Mouse (Mus musculus): ENCODE results near the gene Napsa. TPM values are rescaled to one million over a fixed set of nuclear protein-coding genes. Genes with fewer than 3 reads are reported as not detected.

Napsa gene
- polyA plus RNA-seq, 1 experiment from 2014 or later: 832 TPM

DNA sequence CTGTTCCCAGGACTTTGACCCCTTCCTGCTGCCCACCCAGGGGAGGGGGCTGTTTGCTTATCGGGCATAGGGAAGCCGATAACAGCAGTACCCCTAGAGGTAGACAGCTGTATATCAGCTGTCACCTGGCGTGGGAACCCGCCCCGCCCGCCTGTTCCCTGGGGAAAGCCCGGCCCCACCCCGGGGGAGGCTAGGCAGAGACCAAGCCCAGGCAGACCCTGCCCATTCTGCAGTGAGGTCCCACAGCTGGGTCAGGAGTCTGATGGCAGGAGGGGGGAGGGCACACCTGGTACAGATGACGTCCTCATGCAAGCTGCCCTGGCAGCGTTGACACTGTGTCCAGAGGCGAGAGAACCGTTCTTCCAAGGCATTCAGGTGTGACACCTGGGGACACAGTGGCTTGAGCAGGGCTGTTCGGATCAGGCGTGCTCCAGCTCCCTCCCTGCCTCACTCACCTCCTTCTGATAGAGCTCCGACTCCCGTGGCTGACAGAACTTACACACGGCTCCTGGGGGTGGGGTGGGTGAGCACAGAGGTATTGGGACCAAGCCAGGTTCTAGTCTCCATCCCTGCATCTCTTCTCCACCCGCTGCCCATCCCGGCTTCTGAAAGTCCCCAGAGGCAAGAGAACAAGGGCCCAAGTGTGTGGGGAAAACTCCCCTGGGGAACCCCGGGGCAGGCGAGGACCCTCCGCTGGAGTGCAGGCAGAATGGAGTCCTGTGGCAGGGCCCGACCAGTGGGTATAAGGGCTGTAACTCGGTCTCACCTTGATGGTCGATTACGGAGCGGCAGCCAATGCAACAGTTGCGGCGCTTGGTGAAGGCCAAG is 39.0 kb upstream of the Napsa start:
- Histone ChIP-seq H3K36me3 (ENCODE audit: insufficient read depth, low read length) (no peaks in the 10 kb centered on the region), H3K9ac (replicated peaks; ENCODE audit: low read depth) (no peak overlapping the region), H3K4me2 (replicated peaks; ENCODE audit: low read depth, low read length) (no peak overlapping the region), H3K27ac (ENCODE audit: low read length) (no peak overlapping the region), H3K27me3 (replicated peaks; ENCODE audit: insufficient read depth, low read length) (no peaks in the 10 kb centered on the region), H3K4me1 (ENCODE audit: insufficient read depth, low read depth, low read length) (no peaks in the 10 kb centered on the region), H3K4me3 (ENCODE audit: low read depth, low read length) (no peak overlapping the region), H3K9me3 (ENCODE audit: low read length) (no peaks in the 10 kb centered on the region)
- DNase-seq (ENCODE audit: low spot score) (no peak), ATAC-seq (no peak)
- no peak for TF ChIP-seq EP300 (IDR thresholded peaks at IDR 0.05)
- TF ChIP-seq CTCF (IDR thresholded peaks at IDR 0.05): no peak
- WGBS: 83% methylated on average over 29 of the region's 29 CpGs

DNA sequence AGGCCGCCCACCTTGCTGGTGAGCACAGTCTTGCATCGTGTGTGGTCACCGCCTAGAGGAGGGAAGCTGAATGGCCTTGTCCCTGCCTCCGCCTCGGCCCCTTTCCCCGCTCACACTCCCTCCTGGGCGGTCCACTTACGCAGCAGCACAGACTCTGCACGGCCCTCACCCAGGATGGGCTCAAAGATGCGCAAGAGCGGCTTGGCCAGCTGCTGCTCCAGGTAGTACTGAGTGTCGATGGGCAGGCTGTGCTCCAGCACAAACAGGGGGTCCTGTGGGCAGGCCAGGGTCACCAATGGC is 38.5 kb upstream of the Napsa start:
- no peaks in the 10 kb centered on the region for H3K36me3 ChIP-seq (ENCODE audit: insufficient read depth, low read length)
- H3K27me3 ChIP-seq (replicated peaks; ENCODE audit: insufficient read depth, low read length): no peaks in the 10 kb centered on the region
- H3K4me3 ChIP-seq (ENCODE audit: low read depth, low read length): no peak overlapping the region
- ATAC-seq: no peak
- 83% methylated on average over 12 of the region's 12 CpGs for WGBS
- no peak for DNase-seq (ENCODE audit: low spot score)
- no peak overlapping the region for H3K27ac ChIP-seq (ENCODE audit: low read length)
- H3K4me2 ChIP-seq (replicated peaks; ENCODE audit: low read depth, low read length): no peak overlapping the region
- no peaks in the 10 kb centered on the region for H3K9me3 ChIP-seq (ENCODE audit: low read length)
- TF ChIP-seq CTCF (IDR thresholded peaks at IDR 0.05) (no peak), EP300 (IDR thresholded peaks at IDR 0.05) (no peak)
- no peak overlapping the region for H3K9ac ChIP-seq (replicated peaks; ENCODE audit: low read depth)
- H3K4me1 ChIP-seq (ENCODE audit: insufficient read depth, low read depth, low read length): no peaks in the 10 kb centered on the region

DNA sequence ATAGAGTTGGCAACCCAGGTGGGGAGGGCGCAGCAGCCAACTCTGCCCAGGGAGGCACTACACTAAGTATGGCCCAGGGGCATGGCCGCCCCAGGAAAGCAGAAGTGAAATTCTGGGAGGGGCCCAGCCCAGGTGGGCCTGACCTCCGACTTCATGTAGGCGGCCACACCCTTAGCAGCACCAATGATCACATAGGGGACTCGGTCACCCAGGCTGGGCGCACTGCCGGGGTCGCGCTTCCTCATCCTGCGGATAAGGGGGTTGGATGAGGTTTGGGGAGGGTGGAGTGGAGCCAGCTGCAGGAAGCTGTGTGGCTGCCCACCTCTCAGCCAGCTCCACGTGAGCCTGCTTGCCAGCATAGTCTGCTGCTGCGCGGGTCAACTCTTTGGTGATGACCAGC is 37.9 kb upstream of the Napsa start:
- WGBS: 84% methylated on average over 13 of the region's 13 CpGs
- TF ChIP-seq EP300 (IDR thresholded peaks at IDR 0.05) (no peak), CTCF (IDR thresholded peaks at IDR 0.05) (no peak)
- no peak overlapping the region for H3K4me3 ChIP-seq (ENCODE audit: low read depth, low read length)
- H3K9me3 ChIP-seq (ENCODE audit: low read length): no peaks in the 10 kb centered on the region
- ATAC-seq (no peak), DNase-seq (ENCODE audit: low spot score) (no peak)
- no peak overlapping the region for H3K4me2 ChIP-seq (replicated peaks; ENCODE audit: low read depth, low read length)
- H3K27me3 ChIP-seq (replicated peaks; ENCODE audit: insufficient read depth, low read length): no peaks in the 10 kb centered on the region
- H3K4me1 ChIP-seq (ENCODE audit: insufficient read depth, low read depth, low read length): no peaks in the 10 kb centered on the region
- no peak overlapping the region for H3K9ac ChIP-seq (replicated peaks; ENCODE audit: low read depth)
- 0 out of 2 replicates have a peak, but pooled peaks cover 1% of the 10 kb centered on the region for H3K36me3 ChIP-seq (ENCODE audit: insufficient read depth, low read length)
- H3K27ac ChIP-seq (ENCODE audit: low read length): no peak overlapping the region

DNA sequence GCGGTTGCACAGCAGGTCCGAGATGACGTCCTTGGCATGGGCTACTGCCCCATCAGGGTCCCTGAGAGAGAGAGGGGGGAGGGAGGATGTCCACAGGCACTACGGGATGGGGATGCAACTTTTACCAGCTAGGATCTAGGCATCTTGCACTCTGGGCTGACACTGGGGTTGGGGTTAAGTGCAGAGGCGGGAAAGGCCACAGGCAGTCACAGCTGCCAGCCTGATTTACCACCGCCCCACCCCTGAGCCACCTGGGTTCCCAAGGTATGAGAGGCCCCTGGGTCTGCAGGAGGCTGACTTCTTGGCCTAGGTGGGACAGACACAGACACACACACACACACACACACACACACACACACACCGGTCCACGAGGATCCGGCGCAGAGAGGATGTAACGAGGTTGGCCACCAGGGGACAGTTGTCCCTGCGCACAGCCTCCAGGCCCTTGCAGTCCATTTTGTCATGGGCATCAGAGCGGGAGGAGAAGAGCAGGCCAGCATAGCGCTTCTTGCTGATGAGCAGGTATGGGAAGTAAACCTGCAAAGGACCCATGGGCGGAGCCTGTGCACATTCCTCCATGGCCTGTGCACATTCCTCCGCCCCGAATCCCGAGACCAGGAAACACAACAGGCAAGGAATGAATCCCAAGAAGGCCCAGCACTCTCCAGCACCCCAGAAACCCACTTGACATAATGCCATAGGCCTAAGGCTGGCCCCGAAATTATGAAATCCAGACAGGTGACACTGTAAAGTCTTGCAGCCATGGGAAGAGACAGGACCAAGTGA is 37.3 kb upstream of the Napsa start:
- Histone ChIP-seq H3K9me3 (ENCODE audit: low read length) (no peaks in the 10 kb centered on the region), H3K9ac (replicated peaks; ENCODE audit: low read depth) (no peak overlapping the region), H3K4me3 (ENCODE audit: low read depth, low read length) (no peak overlapping the region), H3K36me3 (ENCODE audit: insufficient read depth, low read length) (0 out of 2 replicates have a peak, but pooled peaks cover 7% of the 10 kb centered on the region), H3K4me2 (replicated peaks; ENCODE audit: low read depth, low read length) (no peak overlapping the region), H3K4me1 (ENCODE audit: insufficient read depth, low read depth, low read length) (no peaks in the 10 kb centered on the region), H3K27ac (ENCODE audit: low read length) (no peak overlapping the region), H3K27me3 (replicated peaks; ENCODE audit: insufficient read depth, low read length) (no peaks in the 10 kb centered on the region)
- DNase-seq (ENCODE audit: low spot score) (no peak), ATAC-seq (no peak)
- WGBS: 78% methylated on average over 18 of the region's 19 CpGs
- TF ChIP-seq EP300 (IDR thresholded peaks at IDR 0.05) (no peak), CTCF (IDR thresholded peaks at IDR 0.05) (peak; percentile 45)

DNA sequence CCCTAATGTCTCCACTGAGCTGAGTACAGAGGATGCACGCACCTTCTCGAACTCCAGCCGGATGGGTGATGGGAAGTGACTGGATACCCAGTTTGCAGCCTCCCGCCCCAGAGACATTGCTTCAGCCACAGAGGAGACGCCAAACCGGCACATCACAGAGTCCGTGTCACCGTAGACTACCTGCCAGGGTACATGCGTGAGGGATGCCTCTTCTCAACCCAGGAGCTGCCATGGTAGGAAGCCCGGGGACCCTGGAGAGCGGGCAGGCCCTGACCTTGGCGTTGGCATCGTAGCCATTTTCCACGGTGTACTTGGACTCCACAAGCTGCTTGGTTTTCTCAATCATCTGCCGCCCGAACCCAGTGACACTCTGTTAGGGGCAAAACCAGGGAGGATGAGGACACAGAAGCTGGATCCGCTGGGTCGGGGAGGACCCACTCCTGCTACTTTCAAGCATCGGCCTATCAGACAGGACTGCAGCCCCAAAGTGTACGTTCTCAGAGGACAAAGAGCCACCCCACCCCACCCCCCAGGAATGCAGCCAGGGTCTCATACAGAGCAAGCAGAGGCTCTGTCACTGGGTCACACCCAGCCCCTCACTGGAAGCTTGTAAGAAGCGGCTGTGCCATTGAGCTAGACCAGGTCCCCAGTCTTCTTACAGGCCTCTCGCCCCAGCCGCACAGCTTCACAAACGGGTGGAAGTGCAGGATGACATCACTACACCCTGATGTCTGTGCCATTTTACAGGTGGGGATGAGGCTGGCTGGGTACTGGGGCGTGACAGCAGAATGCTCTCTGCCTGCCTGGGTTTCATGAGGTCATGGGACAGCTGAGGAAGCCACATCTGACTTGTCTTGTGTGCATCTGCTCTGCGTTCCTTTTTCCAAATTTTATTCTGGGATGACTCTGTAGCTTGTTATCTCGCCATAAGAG is 36.3 kb upstream of the Napsa start:
- DNase-seq (ENCODE audit: low spot score) (no peak), ATAC-seq (no peak)
- no peaks in the 10 kb centered on the region for H3K4me1 ChIP-seq (ENCODE audit: insufficient read depth, low read depth, low read length)
- no peaks in the 10 kb centered on the region for H3K9me3 ChIP-seq (ENCODE audit: low read length)
- H3K4me3 ChIP-seq (ENCODE audit: low read depth, low read length): no peak overlapping the region
- H3K27me3 ChIP-seq (replicated peaks; ENCODE audit: insufficient read depth, low read length): no peaks in the 10 kb centered on the region
- H3K4me2 ChIP-seq (replicated peaks; ENCODE audit: low read depth, low read length): no peak overlapping the region
- 90% methylated on average over 27 of the region's 27 CpGs for WGBS
- no peak overlapping the region for H3K27ac ChIP-seq (ENCODE audit: low read length)
- H3K9ac ChIP-seq (replicated peaks; ENCODE audit: low read depth): no peak overlapping the region
- no peak for TF ChIP-seq EP300 (IDR thresholded peaks at IDR 0.05)
- no peak for TF ChIP-seq CTCF (IDR thresholded peaks at IDR 0.05)
- H3K36me3 ChIP-seq (ENCODE audit: insufficient read depth, low read length): 0 out of 2 replicates have a peak, but pooled peaks cover 7% of the 10 kb centered on the region

DNA sequence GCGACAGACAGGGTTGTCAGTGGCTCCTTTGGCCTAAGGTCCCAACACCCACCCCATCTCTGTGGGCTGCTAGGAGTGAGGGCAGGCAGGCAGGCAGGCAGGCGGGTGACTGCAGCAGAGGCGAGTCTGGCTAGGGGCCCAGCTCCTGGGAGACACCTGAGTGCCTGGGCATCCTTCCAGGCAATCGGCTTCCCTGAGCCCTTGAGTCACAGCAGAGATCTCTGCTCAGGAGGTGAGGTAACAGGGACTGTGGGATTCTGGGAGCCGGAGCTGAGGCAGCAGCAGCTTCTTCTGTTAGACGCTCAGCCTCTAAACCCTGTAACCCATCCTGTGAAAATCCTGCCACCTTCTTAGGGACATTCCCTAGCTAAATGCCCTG is 35.6 kb upstream of the Napsa start:
- Histone ChIP-seq H3K27me3 (replicated peaks; ENCODE audit: insufficient read depth, low read length) (no peaks in the 10 kb centered on the region), H3K4me3 (ENCODE audit: low read depth, low read length) (no peak overlapping the region), H3K4me1 (ENCODE audit: insufficient read depth, low read depth, low read length) (no peaks in the 10 kb centered on the region), H3K9ac (replicated peaks; ENCODE audit: low read depth) (no peak overlapping the region), H3K4me2 (replicated peaks; ENCODE audit: low read depth, low read length) (no peak overlapping the region), H3K9me3 (ENCODE audit: low read length) (no peaks in the 10 kb centered on the region), H3K27ac (ENCODE audit: low read length) (no peak overlapping the region), H3K36me3 (ENCODE audit: insufficient read depth, low read length) (0 out of 2 replicates have a peak, but pooled peaks cover 7% of the 10 kb centered on the region)
- ATAC-seq (peak; percentile 67), DNase-seq (ENCODE audit: low spot score) (peak; percentile 80)
- 57% methylated on average over 6 of the region's 6 CpGs for WGBS
- TF ChIP-seq CTCF (IDR thresholded peaks at IDR 0.05) (no peak), EP300 (IDR thresholded peaks at IDR 0.05) (no peak)

Data from lung, postnatal 0 days (tissue).